ENCODE assay signal across 8 mouse cellular contexts in the genomic region with DNA sequence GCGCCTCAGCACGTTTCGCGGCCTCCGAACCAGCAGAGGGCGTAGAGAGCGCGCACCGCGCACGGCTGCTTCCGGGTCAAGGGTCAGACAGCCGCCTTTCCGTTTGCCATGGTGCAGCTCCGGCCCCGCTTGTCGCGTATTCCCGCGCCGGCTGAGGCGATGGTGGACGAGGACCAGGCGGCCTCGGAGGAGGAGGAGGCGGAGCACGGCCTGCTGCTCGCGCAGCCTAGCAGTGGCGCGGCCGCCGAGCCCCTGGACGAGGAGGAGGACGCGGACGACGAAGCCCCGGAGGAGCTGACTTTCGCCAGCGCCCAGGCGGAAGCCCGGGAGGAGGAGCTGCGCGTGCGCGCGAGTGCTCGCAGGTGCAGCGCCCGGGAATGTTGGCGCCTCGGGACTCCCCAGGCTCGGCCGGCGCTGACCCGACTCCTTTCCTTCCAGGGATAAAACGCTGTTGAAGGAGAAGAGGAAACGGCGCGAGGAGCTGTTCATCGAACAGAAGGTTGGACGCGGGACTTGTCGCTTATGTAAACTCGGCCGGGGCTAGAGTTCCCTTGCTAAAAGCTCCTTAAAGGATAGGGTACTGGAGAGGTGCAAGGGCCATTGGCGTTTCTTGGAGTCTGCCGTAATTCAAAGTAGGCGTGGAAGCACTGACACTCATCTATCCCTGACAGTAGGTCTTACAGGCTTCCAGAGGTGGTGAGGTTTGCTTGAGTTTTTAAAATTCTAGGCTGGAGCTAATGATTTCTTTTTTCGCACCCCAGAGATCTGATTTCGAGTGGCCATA. TPM values are rescaled to one million over a fixed set of nuclear protein-coding genes. Genes with fewer than 3 reads are reported as not detected.
DNase-seq lines count a peak whose midpoint lies in the region; ATAC-seq and TF ChIP-seq lines count a peak whose summit lies in the region.

A gene (plus strand): TSS at position 94 of the 784 bp plus-strand sequence.

- H3K79me2 ChIP-seq in MEL (ENCODE audit: control insufficient read depth, insufficient read depth, low read length, poor library complexity), result peaks cover 14% of the 10 kb centered on the region

- TF ChIP-seq POLR2A in MEL (IDR thresholded peaks at IDR 0.05; ENCODE audit: control insufficient read depth in 1 of 2, insufficient read depth in 1 of 2, low read depth in 1 of 2, low read length in 2 of 2, poor library complexity in 1 of 2), result peak; percentile 90 to 94
- TF ChIP-seq POLR2A in cerebellum, adult 2 months (IDR thresholded peaks at IDR 0.05; ENCODE audit: borderline replicate concordance, insufficient read depth, low read length), result peak; percentile 89

- H3K9me3 ChIP-seq in MEL (replicated peaks; ENCODE audit: insufficient read depth, low read length), result no peaks in the 10 kb centered on the region
- H3K9me3 ChIP-seq in lung, embryonic 16.5 days (ENCODE audit: control insufficient read depth, low read length), result no peaks in the 10 kb centered on the region

- DNase-seq in MEL (ENCODE audit: low read depth, low spot score), result peak; percentile 95
- DNase-seq in cerebellum, adult 2 months, result peak; percentile 94 to 99
- peak; percentile 95 for DNase-seq in forelimb bud, embryonic 11.5 days (ENCODE audit: low read depth, low spot score)
- DNase-seq in layer of hippocampus, adult 9-10 months (ENCODE audit: low spot score), result peak; percentile 92
- DNase-seq in ovary, postnatal 10 days (ENCODE audit: low spot score), result peak; percentile 96
- peak; percentile 88 to 97 for DNase-seq in thymus, postnatal 10 days (ENCODE audit: low spot score in 2 of 2)

- no peak for TF ChIP-seq RAD21 in MEL (IDR thresholded peaks at IDR 0.05; ENCODE audit: low read depth, low read length)

- peak within 1 kb of the TSS; percentile 89 for H3K27ac ChIP-seq in MEL (ENCODE audit: control insufficient read depth, low read depth, low read length)
- peak within 1 kb of the TSS; percentile 91 for H3K27ac ChIP-seq in cerebellum, adult 2 months (ENCODE audit: insufficient read depth, low read length)
- peak within 1 kb of the TSS; percentile 98 for H3K27ac ChIP-seq in lung, embryonic 16.5 days (ENCODE audit: low read length)

- ATAC-seq in hematopoietic stem cell, adult 5-6 weeks (replicated peaks in 1 of 2; ENCODE audit: insufficient read depth in 1 of 2, low FRiP score in 2 of 2, low TSS enrichment in 1 of 2, low read depth in 1 of 2, poor library complexity in 2 of 2, severe bottlenecking in 2 of 2), result peak; percentile 93 to 95
- ATAC-seq in lung, embryonic 16.5 days (ENCODE audit: low read depth), result peak; percentile 93

- no peak for TF ChIP-seq EP300 in MEL (IDR thresholded peaks at IDR 0.05; ENCODE audit: low read depth in 1 of 2, low read length in 2 of 2)

- no peaks in the 10 kb centered on the region for H3K4me1 ChIP-seq in MEL (ENCODE audit: control insufficient read depth in 1 of 2, insufficient read depth in 2 of 2, low read length in 2 of 2)
- H3K4me1 ChIP-seq in cerebellum, adult 2 months (ENCODE audit: control insufficient read depth, insufficient read depth, low read length), result peaks cover 6% of the 10 kb centered on the region; the same call in 1 of the 2 replicates
- H3K4me1 ChIP-seq in lung, embryonic 16.5 days (replicated peaks; ENCODE audit: control insufficient read depth, insufficient read depth, low read length), result peaks cover 6% of the 10 kb centered on the region

- peak within 1 kb of the TSS; percentile 83 to 87 for H3K4me3 ChIP-seq in MEL (ENCODE audit: control insufficient read depth in 1 of 2, insufficient read depth in 1 of 2, low read depth in 2 of 2, low read length in 2 of 2)
- peak within 1 kb of the TSS; percentile 73 for H3K4me3 ChIP-seq in cerebellum, adult 2 months (replicated peaks; ENCODE audit: insufficient read depth, low read depth, low read length)
- peak within 1 kb of the TSS; percentile 87 for H3K4me3 ChIP-seq in lung, embryonic 16.5 days (ENCODE audit: low read length)

- H3K36me3 ChIP-seq in MEL (ENCODE audit: control insufficient read depth in 1 of 2, insufficient read depth in 2 of 2, low read length in 2 of 2), result peaks cover 11 to 17% of the 10 kb centered on the region in 2 experiments
- H3K36me3 ChIP-seq in lung, embryonic 16.5 days (ENCODE audit: control insufficient read depth, insufficient read depth, low read length), result peaks cover 28% of the 10 kb centered on the region

- H3K27me3 ChIP-seq in MEL (ENCODE audit: control insufficient read depth in 1 of 2, insufficient read depth in 2 of 2, low read length in 2 of 2), result no peaks in the 10 kb centered on the region
- no peaks in the 10 kb centered on the region for H3K27me3 ChIP-seq in cerebellum, adult 2 months (ENCODE audit: control insufficient read depth, insufficient read depth, low read length)
- no peaks in the 10 kb centered on the region for H3K27me3 ChIP-seq in lung, embryonic 16.5 days (ENCODE audit: control insufficient read depth, insufficient read depth, low read depth, low read length)

- H3K9ac ChIP-seq in MEL (ENCODE audit: control insufficient read depth, low read depth, low read length, poor library complexity, severe bottlenecking), result peak within 1 kb of the TSS; percentile 93
- H3K9ac ChIP-seq in lung, embryonic 16.5 days (ENCODE audit: low read length), result peak within 1 kb of the TSS; percentile 91

- 1% methylated on average over 71 of the region's 72 CpGs for WGBS in cerebellum, adult 2 months
- WGBS in lung, embryonic 16.5 days, result 1% methylated on average over 72 of the region's 72 CpGs

- TF ChIP-seq CTCF in MEL (IDR thresholded peaks at IDR 0.05 in 2 of 3, conservative IDR thresholded peaks at IDR 0.05 in 1 of 3; ENCODE audit: control insufficient read depth in 1 of 3, insufficient read depth in 1 of 3, low read depth in 2 of 3, low read length in 3 of 3, poor library complexity in 1 of 3, severe bottlenecking in 1 of 3), result peak in 2 of 3 experiments; percentile 82 to 93; a peak in 5 of 6 replicates
- TF ChIP-seq CTCF in cerebellum, adult 2 months (IDR thresholded peaks at IDR 0.05; ENCODE audit: borderline replicate concordance, insufficient read depth, low read depth, low read length), result peak; percentile 72

- H3K4me2 ChIP-seq in lung, embryonic 16.5 days (ENCODE audit: low read depth, low read length), result peak within 1 kb of the TSS; percentile 79

TF ChIP-seq in MEL, 35 proteins besides CTCF, POLR2A, EP300 and RAD21 (continues in another document):
- TF ChIP-seq TBP (IDR thresholded peaks at IDR 0.05; ENCODE audit: low read depth, low read length) (no peak; the same call in 1 of the 2 replicates), UBTF (IDR thresholded peaks at IDR 0.05; ENCODE audit: borderline replicate concordance, insufficient read depth, low read depth, low read length) (no peak), ZC3H11A (IDR thresholded peaks at IDR 0.05; ENCODE audit: low read depth, low read length) (no peak), MXI1 (IDR thresholded peaks at IDR 0.05; ENCODE audit: low read depth, low read length) (no peak; the same call in 1 of the 2 replicates), POLR2AphosphoS2 (IDR thresholded peaks at IDR 0.05; ENCODE audit: low read length) (peak; percentile 91; the same call in 1 of the 2 replicates), NRF1 (IDR thresholded peaks at IDR 0.05; ENCODE audit: insufficient read depth, low read depth, low read length, poor library complexity, severe bottlenecking) (peak; percentile 76), GATA1 (IDR thresholded peaks at IDR 0.05; ENCODE audit: low read depth, low read length) (no peak), ZMIZ1 (IDR thresholded peaks at IDR 0.05; ENCODE audit: low read depth, low read length) (peak; percentile 51; the same call in 1 of the 2 replicates), ELF1 (IDR thresholded peaks at IDR 0.05; ENCODE audit: low read depth, low read length) (peak; percentile 79), KAT2A (conservative IDR thresholded peaks at IDR 0.05; ENCODE audit: low read depth, low read length) (peak; percentile 79; the same call in 1 of the 2 replicates), TCF12 (IDR thresholded peaks at IDR 0.05; ENCODE audit: low read depth, low read length) (peak; percentile 42), MEF2A (IDR thresholded peaks at IDR 0.05; ENCODE audit: extremely low read depth, insufficient replicate concordance, low read depth, low read length, poor library complexity, severe bottlenecking) (no peak), BHLHE40 (IDR thresholded peaks at IDR 0.05; ENCODE audit: borderline replicate concordance, low read depth, low read length) (no peak), CHD2 (IDR thresholded peaks at IDR 0.05; ENCODE audit: low read length) (0 out of 2 replicates have a peak, but pooled peaks have one; percentile 12), MAX (IDR thresholded peaks at IDR 0.05; ENCODE audit: low read length) (no peak), POLR2AphosphoS5 (IDR thresholded peaks at IDR 0.05; ENCODE audit: borderline replicate concordance, low read depth, low read length) (no peak), MYC (IDR thresholded peaks at IDR 0.05; ENCODE audit: low read depth, low read length) (0 out of 2 replicates have a peak, but pooled peaks have one; percentile 37), SIN3A (IDR thresholded peaks at IDR 0.05; ENCODE audit: low read length) (peak; percentile 77; the same call in 1 of the 2 replicates), GABPA (IDR thresholded peaks at IDR 0.05; ENCODE audit: low read depth, low read length) (0 out of 2 replicates have a peak, but pooled peaks have one; percentile 14), NELFE (IDR thresholded peaks at IDR 0.05; ENCODE audit: low read depth, low read length) (peak; percentile 87), RCOR1 (IDR thresholded peaks at IDR 0.05; ENCODE audit: low read depth, low read length) (no peak), USF1 (IDR thresholded peaks at IDR 0.05; ENCODE audit: low read depth, low read length) (no peak), JUND (IDR thresholded peaks at IDR 0.05; ENCODE audit: low read depth, low read length) (no peak), HCFC1 (IDR thresholded peaks at IDR 0.05; ENCODE audit: low read depth, low read length) (peak; percentile 94), MYB (IDR thresholded peaks at IDR 0.05; ENCODE audit: low read depth, low read length) (no peak), USF2 (IDR thresholded peaks at IDR 0.05; ENCODE audit: borderline replicate concordance in 1 of 2, insufficient read depth in 1 of 2, low read depth in 1 of 2, low read length in 2 of 2) (no peak), TAL1 (IDR thresholded peaks at IDR 0.05; ENCODE audit: low read length) (no peak), ETS1 (IDR thresholded peaks at IDR 0.05; ENCODE audit: low read depth, low read length) (no peak; the same call in 1 of the 2 replicates)

RNA-seq across cellular contexts. Expression of the gene that starts here (rescaled TPM):
- 181 and 186 TPM in 2 replicates for total RNA-seq in MEL (2012; rRNA removed)
- polyA plus RNA-seq in MEL (2012; ENCODE audit: insufficient read depth in 1 of 2, insufficient read length in 2 of 2, low read depth in 1 of 2, low replicate concordance in 2 of 2, missing spikeins in 1 of 2), result 100 to 1,000 TPM; 157 to 253 TPM
- polyA plus RNA-seq in cerebellum, adult 2 months (2012; rRNA removed), result 126 and 127 TPM in 2 replicates
- total RNA-seq in hematopoietic stem cell, adult 5-6 weeks (2017), result 168 and 276 TPM in 2 replicates
- 130 and 132 TPM in 2 replicates for polyA plus RNA-seq in lung, embryonic 16.5 days (2015; fragmentation: Nextera tagmentation; extraction: Ambion mirVana)

Comparison
In these comparisons a context has a peak if more than half of its experiments do, and no peak if none do; other contexts are left out.
1. Peak in every context shown above with its lines: DNase-seq, ATAC-seq, H3K4me3 ChIP-seq and H3K27ac ChIP-seq.